Mouse (Mus musculus) limb, embryonic 11.5 days (tissue): ENCODE measurements around the gene Pacsin3. TPM values are rescaled to one million over a fixed set of nuclear protein-coding genes. Genes with fewer than 3 reads are reported as not detected.
A peak's percentile ranks its signal among the peaks of the same experiment; 100 is the strongest.

ENCODE experiments used
- ATAC-seq: fragments of 200-750 bp; cut with Nextera tagmentation; 2 replicates; pipeline ENCODE4 v1.8.0; 2017; ENCODE audit warnings: low read depth; ENCODE audit not compliant: insufficient number of reproducible peaks, low FRiP score, low TSS enrichment
- DNase-seq: peaks from one replicate; pipeline ENCODE4 v3.0.0-alpha.2; 2015; ENCODE audit warnings: low spot score
- H3K27ac ChIP-seq: fragments of 300-500 bp; sonication (generic); replicated peaks from 2 replicates; pipeline ENCODE4 v1.5.1; 2014; ENCODE audit warnings: low read depth, mild to moderate bottlenecking, low read length
- H3K27me3 ChIP-seq: fragments of 300-500 bp; sonication (generic); 2 replicates; pipeline ENCODE4 v1.6.1; 2014; ENCODE audit warnings: mild to moderate bottlenecking, low read length, mixed read lengths; ENCODE audit not compliant: control insufficient read depth, insufficient read depth
- H3K36me3 ChIP-seq: fragments of 300-500 bp; sonication (generic); 2 replicates; pipeline ENCODE4 v1.6.1; 2014; ENCODE audit warnings: mild to moderate bottlenecking, low read length, moderate library complexity, mixed read lengths; ENCODE audit not compliant: control insufficient read depth, insufficient read depth
- H3K4me1 ChIP-seq: fragments of 300-500 bp; sonication (generic); 2 replicates; pipeline ENCODE4 v1.6.1; 2014; ENCODE audit warnings: low read length, mixed read lengths; ENCODE audit not compliant: control insufficient read depth, insufficient read depth
- H3K4me2 ChIP-seq: fragments of 300-500 bp; sonication (generic); 2 replicates; pipeline ENCODE4 v1.6.1; 2014; ENCODE audit warnings: low read depth, mild to moderate bottlenecking, moderate library complexity; ENCODE audit not compliant: severe bottlenecking
- H3K4me3 ChIP-seq: fragments of 300-500 bp; sonication (generic); 2 replicates; pipeline ENCODE4 v1.5.1; 2014; ENCODE audit warnings: low read depth, low read length
- H3K9ac ChIP-seq: fragments of 300-500 bp; sonication (generic); 2 replicates; pipeline ENCODE4 v1.6.1; 2014; ENCODE audit warnings: mild to moderate bottlenecking, low read length
- H3K9me3 ChIP-seq: fragments of 300-500 bp; sonication (generic); 2 replicates; pipeline ENCODE4 v1.6.1; 2016; ENCODE audit warnings: low read length; ENCODE audit not compliant: control insufficient read depth
- WGBS: fragments of 180-500 bp; shearing (Covaris S2); extraction: QIAGEN DNeasy Blood & Tissue Kit; methylation state at CpG from one replicate; pipeline ENCODE4 v1.1.7; 2014; 5-methylcytosine and 5-hydroxymethylcytosine counted together
- polyA plus RNA-seq: library from polyadenylated mRNA; unstranded; fragments of >200 nt; fragmentation: Nextera tagmentation; extraction: Ambion mirVana; gene quantifications from 2 replicates; pipeline ENCODE4 v1.2.1, GENCODE M21; 2014

Gene Pacsin3
- polyA plus RNA-seq, 1 experiment from 2014 or later: 29.5 TPM

DNA sequence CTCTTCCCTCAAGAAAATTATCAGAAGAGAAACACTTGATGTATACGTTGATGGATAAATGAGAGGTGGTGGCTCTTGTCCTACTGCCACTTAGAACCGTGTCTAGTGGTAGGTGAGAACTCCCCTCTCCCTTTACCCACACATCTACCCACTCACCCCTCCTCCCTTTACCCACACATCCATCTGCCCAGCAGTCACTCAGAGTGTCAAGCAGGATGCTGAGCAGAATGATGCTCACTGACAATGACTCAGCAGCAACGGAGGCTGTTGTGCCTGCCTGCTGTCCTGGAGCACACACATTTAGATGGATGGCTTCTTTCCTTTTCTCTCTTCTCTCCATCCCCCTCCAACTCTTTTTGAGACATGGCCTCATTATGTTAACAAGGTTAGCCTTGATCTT is 47.1 kb downstream of the Pacsin3 start:
- no peak for DNase-seq
- H3K4me2 ChIP-seq: no peak overlapping the region
- H3K27ac ChIP-seq: no peak overlapping the region
- H3K36me3 ChIP-seq: no peaks in the 10 kb centered on the region
- WGBS: 71% methylated on average over 3 of the region's 3 CpGs
- no peaks in the 10 kb centered on the region for H3K9me3 ChIP-seq
- peaks cover 5% of the 10 kb centered on the region for H3K4me1 ChIP-seq
- no peak overlapping the region for H3K9ac ChIP-seq
- H3K27me3 ChIP-seq: no peaks in the 10 kb centered on the region
- no peak overlapping the region for H3K4me3 ChIP-seq
- ATAC-seq: no peak

GRCm38 (mm10) chr2:91305926-91306325 is 50.2 kb downstream of the Pacsin3 start:
- DNase-seq: no peak

GRCm38 (mm10) chr2:91306589-91306988 is 50.8 kb downstream of the Pacsin3 start:
- no peaks in the 10 kb centered on the region for H3K36me3 ChIP-seq
- ATAC-seq (no peak), DNase-seq (no peak)
- peaks cover 4% of the 10 kb centered on the region; the same call in 1 of the 2 replicates for H3K4me1 ChIP-seq
- no peak overlapping the region for H3K9ac ChIP-seq
- no peak overlapping the region for H3K4me2 ChIP-seq
- H3K27me3 ChIP-seq: no peaks in the 10 kb centered on the region
- H3K4me3 ChIP-seq: no peak overlapping the region
- no peak overlapping the region for H3K27ac ChIP-seq
- H3K9me3 ChIP-seq: no peaks in the 10 kb centered on the region

More at GRCm38 (mm10) chr2:91305926-91306325, 50.2 kb downstream of the Pacsin3 start:
- ATAC-seq: no peak
- Histone ChIP-seq H3K27me3 (no peaks in the 10 kb centered on the region), H3K4me3 (no peak overlapping the region), H3K4me2 (no peak overlapping the region), H3K9me3 (no peaks in the 10 kb centered on the region), H3K9ac (no peak overlapping the region), H3K36me3 (no peaks in the 10 kb centered on the region), H3K27ac (no peak overlapping the region), H3K4me1 (peaks cover 4% of the 10 kb centered on the region; the same call in 1 of the 2 replicates)
- 93% methylated on average over 9 of the region's 9 CpGs for WGBS

- H3K9me3 ChIP-seq: no peaks in the 10 kb centered on the region
- no peak overlapping the region for H3K4me2 ChIP-seq
- no peaks in the 10 kb centered on the region for H3K27me3 ChIP-seq
- ATAC-seq (no peak), DNase-seq (peak; percentile 48)
- peaks cover 4% of the 10 kb centered on the region; the same call in 1 of the 2 replicates for H3K4me1 ChIP-seq
- WGBS: 17% methylated on average over 5 of the region's 5 CpGs
- H3K27ac ChIP-seq: no peak overlapping the region
- H3K36me3 ChIP-seq: no peaks in the 10 kb centered on the region
- no peak overlapping the region for H3K9ac ChIP-seq
- no peak overlapping the region for H3K4me3 ChIP-seq
Observed at GRCm38 (mm10) chr2:91308680-91309079, 52.9 kb downstream of the Pacsin3 start.

GRCm38 (mm10) chr2:91309546-91309945 is 53.8 kb downstream of the Pacsin3 start:
- H3K4me3 ChIP-seq: no peak overlapping the region
- no peak overlapping the region for H3K9ac ChIP-seq
- no peaks in the 10 kb centered on the region for H3K27me3 ChIP-seq
- peaks cover 4% of the 10 kb centered on the region; the same call in 1 of the 2 replicates for H3K4me1 ChIP-seq
- ATAC-seq: no peak
- H3K36me3 ChIP-seq: no peaks in the 10 kb centered on the region
- H3K4me2 ChIP-seq: no peak overlapping the region
- WGBS: 35% methylated on average over 3 of the region's 3 CpGs
- H3K27ac ChIP-seq: no peak overlapping the region
- peak; percentile 34 for DNase-seq
- H3K9me3 ChIP-seq: no peaks in the 10 kb centered on the region

- H3K4me1 ChIP-seq: peaks cover 4% of the 10 kb centered on the region; the same call in 1 of the 2 replicates
- no peak overlapping the region for H3K27ac ChIP-seq
- no peaks in the 10 kb centered on the region for H3K27me3 ChIP-seq
- WGBS: 75% methylated on average over 10 of the region's 10 CpGs
- DNase-seq (no peak), ATAC-seq (no peak)
- no peak overlapping the region for H3K9ac ChIP-seq
- no peaks in the 10 kb centered on the region for H3K36me3 ChIP-seq
- H3K4me3 ChIP-seq: no peak overlapping the region
- no peak overlapping the region for H3K4me2 ChIP-seq
- no peaks in the 10 kb centered on the region for H3K9me3 ChIP-seq
Observed at GRCm38 (mm10) chr2:91312578-91313311, 57.0 kb downstream of the Pacsin3 start.

DNA sequence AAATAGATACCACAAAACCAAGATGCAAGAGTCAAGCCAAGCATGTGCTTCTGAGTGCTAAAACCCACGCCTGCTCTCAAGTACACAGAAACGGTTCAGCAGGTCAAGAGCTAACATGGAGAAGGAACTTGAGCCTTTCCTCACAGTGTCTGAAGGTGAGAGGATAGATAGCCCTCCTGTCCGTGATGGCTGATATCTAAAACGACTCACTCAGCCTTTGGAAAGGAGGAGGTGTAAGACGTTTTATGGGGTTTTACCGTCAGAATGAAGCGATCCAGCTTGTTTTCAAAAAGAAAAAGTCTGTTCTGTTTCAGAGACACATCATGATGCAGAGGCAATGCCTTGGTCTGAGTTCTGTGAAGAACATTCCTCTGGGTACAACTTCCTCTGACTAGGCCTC is 58.4 kb downstream of the Pacsin3 start:
- no peaks in the 10 kb centered on the region for H3K27me3 ChIP-seq
- no peak for ATAC-seq
- H3K27ac ChIP-seq: no peak overlapping the region
- H3K4me3 ChIP-seq: no peak overlapping the region
- no peak overlapping the region for H3K9ac ChIP-seq
- H3K9me3 ChIP-seq: no peaks in the 10 kb centered on the region
- H3K36me3 ChIP-seq: no peaks in the 10 kb centered on the region
- H3K4me2 ChIP-seq: no peak overlapping the region
- no peaks in the 10 kb centered on the region for H3K4me1 ChIP-seq
- WGBS: 81% methylated on average over 7 of the region's 7 CpGs
- no peak for DNase-seq
